Mouse (Mus musculus) B cell, adult 2 months (primary cell): ENCODE results near the gene Aadat.
"Not testable (repeated sequence)": the region's sequence is repeated elsewhere in the genome, so short reads cannot be mapped to it uniquely, and the experiment has no call there.

Experiments used
- DNase-seq, 2 experiments: peaks; one replicate each; pipeline ENCODE4 v3.0.0; 2022

Gene Aadat

DNA sequence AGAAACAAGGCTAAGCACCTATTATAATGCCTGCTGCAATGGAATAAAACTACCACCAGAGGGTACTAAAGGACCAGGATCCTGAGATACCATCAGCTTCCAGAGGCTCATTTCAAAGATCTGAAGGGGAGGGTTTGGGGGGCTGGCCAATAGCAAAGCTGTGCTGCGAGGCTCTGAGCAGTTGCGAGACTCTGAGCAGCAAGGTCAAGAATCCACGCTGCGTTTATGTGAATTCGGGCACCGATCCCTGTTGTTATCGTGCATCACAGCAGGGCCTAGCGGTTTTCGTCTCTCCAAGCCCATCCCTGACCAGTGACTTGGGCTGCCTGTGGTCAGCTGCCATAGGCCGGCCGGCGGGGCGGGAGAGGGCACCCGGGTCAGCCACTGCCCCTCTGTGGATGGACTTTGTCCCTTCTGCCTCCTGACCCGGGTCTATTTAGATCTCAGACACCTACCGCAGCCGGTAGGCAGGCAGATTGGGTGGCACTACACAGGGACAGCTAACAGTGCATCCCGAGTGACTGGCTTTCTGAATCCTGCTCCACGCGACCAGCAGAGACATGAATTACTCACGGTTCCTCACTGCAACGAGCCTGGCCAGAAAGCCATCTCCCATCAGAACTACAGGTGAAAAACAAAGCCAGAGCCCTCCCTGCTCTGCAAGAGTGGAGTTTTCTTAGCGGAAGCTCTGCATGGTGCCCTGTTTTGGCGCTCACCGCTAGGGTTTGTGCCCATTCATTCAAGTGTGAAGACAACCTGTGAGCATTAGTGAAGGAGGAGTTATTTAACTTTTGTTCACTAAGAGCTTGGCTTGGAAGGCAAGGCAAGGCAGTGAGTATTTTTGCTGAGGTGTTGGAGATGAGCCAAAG is at the start of gene Aadat:
Gene Aadat, plus strand, starts transcription at position 280 of the 869 bp plus-strand sequence.
- peak; percentile 18 to 19 for DNase-seq

DNA sequence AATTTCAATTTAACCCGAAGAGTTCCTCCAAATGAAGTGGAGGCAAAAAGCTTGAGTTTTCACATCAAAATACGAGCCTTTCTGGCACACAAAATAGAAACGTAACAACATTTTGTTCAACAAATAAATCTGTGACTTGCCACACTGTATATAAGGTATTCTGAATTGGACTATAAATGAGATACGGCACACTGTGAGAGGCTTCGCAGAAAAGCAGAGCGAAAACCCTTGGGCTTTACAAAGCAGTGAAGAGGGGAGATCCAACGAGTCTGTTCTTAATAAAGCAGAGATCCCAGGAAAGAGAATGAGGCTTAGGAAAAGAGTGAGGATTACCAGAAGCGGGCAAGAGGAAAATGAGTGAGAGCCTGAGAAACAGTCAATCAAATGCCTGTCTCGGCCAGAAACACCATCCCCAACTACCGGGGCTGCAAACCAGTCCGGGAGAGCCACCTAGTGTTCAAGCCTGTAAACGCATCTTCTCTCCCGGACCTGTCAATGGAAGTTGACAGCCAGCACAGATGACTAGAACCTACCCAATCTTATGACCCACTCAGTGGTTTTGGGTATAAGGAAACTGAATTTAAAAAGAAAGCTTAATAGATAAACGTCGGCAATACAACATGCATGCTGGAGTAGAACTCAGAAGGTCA is 38.9 kb upstream of the Aadat start:
- DNase-seq, result no peak

- no peak for DNase-seq
Observed at GRCm38 (mm10) chr8:60490147-60490546, 15.6 kb upstream of the Aadat start.

GRCm38 (mm10) chr8:60491871-60492270 is 13.9 kb upstream of the Aadat start:
- DNase-seq, result no peak

- no peak for DNase-seq
Observed at GRCm38 (mm10) chr8:60492471-60492870, 13.3 kb upstream of the Aadat start.

GRCm38 (mm10) chr8:60494606-60495005 is 11.1 kb upstream of the Aadat start:
- DNase-seq, result no peak

DNA sequence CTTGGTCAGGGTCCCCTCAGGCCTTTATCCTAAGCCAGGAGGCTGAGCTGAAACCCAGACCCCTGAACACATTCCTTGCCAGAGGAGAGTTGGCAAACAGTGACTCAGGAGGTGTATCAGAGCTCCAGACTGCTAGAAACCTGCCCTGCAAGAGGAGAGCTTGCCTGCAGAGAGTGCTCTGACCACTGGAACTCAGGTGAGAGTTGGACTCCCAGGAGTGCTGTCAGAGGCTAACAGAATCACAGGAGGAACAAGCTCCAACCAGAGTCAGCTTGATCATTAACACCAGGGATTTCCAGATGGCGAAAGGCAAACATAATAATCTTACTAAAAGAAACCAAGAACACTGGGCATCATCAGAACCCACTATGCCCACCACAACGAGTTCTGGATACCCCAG is 10.7 kb upstream of the Aadat start:
- not testable (repeated sequence) for DNase-seq

DNA sequence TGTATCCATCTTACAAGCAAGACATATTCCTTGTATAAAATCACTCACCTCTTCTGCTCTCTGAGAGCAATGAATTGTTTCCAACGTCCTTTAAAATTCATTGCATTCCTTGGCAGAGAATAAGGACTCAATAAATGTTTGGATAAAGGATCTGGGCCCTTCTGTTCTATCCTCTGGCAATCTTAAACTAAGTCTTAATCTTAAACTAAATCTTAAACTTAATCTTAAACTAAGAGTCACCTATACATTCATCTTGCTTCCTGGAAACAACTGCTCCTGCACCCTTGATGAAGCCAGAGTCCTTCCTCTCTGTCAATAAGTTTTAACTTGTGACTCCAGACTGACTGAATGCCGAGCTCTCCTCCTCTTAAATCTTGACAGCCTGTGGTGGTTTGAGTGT is 2.6 kb upstream of the Aadat start, which contains the start of gene Gm10283:
Gene Gm10283, minus strand, starts transcription at position 101 of the 400 bp plus-strand sequence.
- DNase-seq, result no peak

- DNase-seq, result no peak
Observed at GRCm38 (mm10) chr8:60518286-60518685, 12.6 kb downstream of the Aadat start.

DNA sequence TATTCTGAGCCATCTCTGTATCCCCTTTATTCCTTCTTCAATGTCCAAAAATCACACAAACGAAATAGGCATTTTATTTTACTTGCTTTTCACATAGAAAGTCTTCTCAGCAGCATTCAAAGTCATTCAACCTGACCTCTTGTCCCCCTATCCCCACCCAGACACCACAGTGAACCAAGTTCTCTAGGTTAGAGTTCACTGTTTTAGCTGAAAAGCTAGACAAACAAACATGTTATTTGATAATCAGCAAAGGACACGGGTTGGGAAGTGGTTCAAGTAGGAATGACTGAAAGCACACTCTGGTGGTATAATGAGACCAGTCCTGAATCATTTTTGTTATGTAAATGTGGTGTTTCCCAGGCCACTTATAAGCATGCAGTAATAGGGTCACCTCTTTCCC is 29.2 kb downstream of the Aadat start:
- DNase-seq, result no peak

DNA sequence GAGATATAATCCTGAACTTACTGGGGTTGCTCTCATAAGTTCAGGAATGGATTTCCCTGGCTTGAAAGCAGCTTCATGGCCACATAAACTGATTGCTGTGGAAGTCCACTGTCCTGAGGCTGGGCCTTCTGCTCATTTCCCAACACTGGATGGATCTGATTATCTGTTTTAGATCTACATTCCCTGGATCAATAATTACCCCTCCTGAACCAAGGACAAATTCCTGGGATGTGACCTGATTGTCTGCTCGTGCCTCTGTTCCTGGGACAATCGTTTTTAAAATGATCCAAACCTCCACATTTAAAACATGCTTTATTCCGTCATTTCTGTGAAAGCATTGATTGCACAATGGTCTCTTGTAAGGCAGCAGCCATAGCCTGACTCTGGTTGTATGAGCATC is 61.1 kb downstream of the Aadat start:
- DNase-seq, result no peak

DNA sequence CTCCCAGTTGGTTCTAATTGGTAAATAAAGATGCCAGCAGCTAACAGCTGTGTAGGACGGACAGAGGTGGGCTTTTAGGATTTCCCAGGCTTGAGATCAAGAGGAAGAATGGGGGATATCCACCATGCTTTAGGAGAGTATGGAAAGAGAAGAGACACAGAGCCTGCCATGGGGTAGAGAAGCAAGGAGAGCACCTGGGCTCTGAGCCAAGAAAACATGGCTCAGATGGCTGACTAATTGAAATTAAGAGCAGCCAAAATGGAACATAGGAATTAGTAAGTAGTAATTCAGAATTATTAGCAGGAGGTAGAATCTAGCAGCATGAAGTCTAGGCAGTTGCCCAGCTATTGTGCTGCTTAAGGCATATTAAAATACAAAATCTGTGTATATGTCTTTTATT is 71.5 kb downstream of the Aadat start:
- no peak for DNase-seq

- DNase-seq, result no peak
Observed at GRCm38 (mm10) chr8:60583369-60583768, 77.6 kb downstream of the Aadat start.

- DNase-seq, result not testable (repeated sequence)
Observed at GRCm38 (mm10) chr8:60591352-60592105, 85.8 kb downstream of the Aadat start.

GRCm38 (mm10) chr8:60594761-60595160 is 89.0 kb downstream of the Aadat start:
- no peak for DNase-seq
